Mouse (Mus musculus) MN1 (cell line): ENCODE results near the gene Adtrp.

Experiments
- DNase-seq: peaks from one replicate; pipeline ENCODE4 v3.0.0-alpha.2; 2016; ENCODE audit warnings: low spot score

The Adtrp gene

DNA sequence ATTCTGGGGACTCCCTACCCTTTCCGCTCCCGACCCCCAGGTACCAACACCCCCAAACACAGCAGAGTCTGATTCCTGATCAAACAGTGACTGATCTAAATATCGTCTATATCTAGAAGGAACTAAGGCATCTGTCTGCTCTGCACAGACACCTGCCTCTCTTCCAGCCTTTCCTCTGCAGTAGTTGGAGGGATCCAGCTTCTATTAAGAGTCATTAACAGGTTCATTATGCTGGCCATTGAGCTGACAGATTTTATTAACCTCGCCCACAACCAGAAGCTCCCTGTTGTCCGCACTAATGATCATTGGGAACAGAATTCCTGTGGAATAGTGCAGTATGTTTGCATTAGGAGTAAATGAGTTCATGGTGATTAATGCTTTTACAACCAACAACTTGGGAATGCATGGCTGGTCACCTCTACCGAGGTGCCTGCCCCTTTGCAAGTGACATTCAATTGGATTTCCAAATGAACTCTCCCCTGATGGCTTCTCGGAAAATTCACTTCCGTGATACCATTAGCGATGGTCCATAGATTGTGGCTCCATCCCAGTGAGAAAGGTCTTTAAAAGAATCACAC is 67.8 kb downstream of the Adtrp start:
- no peak for DNase-seq

DNA sequence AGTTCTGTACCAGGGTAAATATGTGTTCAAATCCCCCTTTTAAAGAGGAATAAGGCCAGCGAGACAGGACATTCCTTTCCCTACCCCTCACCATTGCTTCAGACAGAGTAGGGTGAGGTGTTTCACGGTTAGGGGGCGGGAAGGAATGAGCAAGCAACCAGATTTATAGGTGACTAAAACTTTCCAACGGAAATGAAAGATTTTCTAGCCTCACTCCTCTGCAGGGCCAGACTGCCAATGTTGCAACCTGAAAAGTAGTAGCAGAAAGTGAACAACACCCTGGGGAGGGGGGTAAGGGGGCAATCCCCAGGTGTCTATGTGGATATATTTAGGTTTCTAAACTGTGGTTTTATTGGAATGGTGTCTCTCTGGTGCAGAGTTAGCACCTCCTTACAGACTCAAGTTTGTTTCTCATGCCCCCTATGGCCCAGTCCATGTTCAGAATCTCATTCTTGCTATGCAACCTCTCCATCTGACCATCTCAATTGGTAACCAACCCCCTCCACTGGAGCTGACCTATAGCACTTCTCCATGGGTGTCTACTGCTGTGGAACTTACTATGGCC is 73.6 kb downstream of the Adtrp start:
- no peak for DNase-seq

DNA sequence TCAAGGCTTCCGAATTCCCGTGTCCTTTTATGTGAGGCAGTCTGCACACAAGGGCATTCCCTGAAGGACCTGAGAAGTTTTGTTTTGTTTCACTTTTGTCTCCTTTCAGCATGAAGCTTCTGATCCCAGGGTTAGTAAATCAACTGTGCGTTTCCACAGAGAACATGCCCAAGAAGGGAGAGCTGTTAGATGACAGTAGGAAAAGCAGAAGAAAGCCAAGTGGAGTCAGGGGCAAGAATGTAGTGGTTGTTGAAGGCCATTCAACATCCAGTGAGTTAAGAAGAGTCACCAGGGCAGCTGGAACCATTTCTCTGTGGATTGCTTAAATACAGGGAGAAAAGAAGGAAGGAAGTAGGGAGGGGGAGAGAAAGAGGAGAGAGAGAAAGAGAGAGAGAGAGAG is 76.4 kb downstream of the Adtrp start:
- DNase-seq = no peak

DNA sequence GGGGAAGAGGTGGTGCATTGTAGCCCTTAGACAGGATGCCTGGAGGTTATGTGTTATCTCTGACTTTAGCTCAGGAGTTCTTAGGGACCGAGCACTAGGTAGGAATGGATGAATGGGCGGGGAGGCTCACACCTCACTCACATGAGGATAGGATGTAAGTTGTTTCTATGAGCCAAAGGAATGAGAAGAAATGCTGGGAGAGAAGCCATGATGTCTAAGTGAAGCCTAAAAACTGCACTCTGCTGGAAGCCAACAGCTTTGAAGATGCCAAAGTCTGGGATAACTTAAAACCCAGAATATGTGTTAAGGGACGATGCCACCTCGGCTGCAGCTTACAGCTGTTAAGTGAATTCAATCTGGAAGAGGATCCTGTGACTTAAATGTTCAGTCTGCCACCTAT is 79.5 kb downstream of the Adtrp start:
- DNase-seq = no peak

DNA sequence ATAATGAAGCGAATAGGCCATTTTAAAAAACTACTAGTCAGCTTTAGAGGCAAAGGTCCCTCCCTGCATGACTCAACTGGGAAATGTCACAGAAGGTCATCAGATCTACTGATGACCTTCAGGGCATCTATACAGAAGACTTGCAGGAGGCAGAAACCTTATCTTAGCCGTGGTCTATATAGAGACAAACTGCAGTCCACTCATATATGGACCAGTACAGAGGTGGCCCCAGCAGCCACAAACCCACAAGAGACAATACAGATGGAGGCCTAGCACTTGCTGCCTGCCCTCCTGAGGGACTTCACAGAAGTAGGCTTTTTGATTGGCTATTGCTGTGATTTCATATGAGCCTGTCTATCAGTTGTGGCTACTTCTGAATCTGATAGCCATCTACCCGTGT is 85.5 kb downstream of the Adtrp start:
- no peak for DNase-seq

DNA sequence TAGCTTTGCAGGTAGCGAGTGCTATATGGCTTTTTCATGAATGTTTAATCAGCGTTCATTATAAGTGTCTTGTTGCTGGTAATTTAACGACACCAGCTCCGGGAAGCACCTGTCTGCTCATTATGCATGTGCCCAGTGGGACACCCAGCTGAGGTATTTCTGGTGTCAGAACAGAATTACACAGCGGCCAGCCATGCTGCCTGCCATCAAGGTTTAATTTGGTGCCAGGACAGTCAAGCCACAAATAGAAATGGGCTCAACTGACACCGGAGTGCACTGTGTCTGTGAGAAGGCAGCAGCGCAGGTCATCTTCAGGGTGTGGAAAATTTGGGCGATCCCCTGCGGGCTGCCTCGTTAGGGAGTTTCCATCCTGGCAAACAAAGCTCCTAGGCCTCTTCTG is 87.0 kb downstream of the Adtrp start:
- DNase-seq = no peak

DNA sequence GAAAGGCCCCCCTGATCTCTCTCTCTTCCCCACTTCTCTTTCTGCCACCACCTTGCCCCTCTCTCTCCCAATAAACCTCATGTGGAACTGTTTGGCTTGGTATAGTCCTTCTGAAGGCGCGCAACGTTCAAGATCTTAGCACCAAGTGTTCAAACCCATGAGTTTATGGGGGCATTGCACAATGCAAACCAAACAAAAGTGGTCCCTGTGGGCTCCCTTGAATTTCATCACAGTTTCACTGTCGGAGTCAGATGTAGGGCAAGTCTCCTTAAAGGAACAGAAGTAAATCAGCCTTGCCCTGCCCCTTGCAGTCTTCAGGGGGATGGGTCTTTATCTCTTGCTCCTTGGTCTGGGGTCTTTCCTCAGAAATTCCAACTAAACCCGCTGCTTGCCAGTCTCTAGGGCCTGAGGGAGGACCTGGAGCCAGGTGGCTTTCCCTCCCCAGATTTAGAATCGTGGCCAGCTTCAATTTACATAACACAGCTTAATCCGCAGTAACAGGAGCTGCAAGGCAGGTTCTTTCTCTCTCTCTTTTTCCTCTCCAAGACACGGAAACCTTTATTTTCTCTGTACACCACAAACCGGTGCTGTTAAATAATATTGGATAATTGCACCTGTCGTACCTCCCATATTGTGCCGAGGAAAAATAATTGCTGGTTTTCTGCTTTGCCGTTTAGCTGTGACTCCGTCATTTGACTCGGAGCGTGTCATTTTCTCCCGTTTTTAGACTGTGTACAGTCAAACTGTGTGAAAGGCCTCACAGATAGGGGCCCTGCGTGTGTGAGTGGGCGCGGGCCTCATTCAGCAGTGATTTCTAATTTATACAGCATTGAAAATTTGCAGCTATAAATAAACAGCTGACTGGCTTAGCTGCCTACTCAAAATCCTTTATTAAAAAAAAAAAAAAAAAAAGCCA is 88.7 kb downstream of the Adtrp start:
- DNase-seq = no peak

DNA sequence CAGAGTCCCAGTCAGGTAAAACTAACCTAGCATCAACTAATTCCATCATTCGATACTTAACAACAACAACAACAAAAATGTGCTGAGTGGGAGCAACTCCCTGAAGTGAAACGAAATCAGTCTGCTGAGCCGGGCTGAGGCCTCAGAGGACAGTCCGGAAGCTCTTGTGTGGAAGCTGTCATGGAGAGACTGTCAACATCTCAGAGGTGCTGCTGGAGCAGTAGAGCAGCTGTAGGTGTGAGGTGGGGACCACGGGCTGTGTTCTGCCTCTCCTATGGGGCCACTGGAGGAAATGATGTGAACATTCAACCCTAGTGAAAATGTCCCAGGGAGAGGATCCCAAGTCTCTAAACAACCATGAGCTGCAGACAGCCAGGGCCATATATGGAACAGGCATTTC is 94.4 kb downstream of the Adtrp start:
- DNase-seq = no peak

DNA sequence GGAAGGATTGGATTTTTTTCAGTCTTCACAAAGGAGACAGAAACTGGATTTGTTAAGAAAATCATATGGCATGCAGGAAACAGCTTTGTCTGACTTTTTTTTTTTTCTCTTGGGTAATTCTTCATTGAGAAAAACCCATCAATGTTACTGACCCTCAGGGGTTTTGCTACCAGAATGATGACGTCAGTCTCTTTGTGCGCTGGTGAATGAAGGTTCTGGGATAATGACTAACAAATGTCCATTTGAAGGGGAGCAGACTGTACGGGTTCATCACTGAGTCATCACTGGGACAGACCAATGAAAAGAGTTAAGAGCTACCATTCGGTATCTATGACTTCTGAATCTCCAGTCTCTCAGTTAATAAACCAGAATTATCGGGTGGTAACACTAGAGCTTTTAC is 97.0 kb downstream of the Adtrp start:
- peak; percentile 17 for DNase-seq

DNA sequence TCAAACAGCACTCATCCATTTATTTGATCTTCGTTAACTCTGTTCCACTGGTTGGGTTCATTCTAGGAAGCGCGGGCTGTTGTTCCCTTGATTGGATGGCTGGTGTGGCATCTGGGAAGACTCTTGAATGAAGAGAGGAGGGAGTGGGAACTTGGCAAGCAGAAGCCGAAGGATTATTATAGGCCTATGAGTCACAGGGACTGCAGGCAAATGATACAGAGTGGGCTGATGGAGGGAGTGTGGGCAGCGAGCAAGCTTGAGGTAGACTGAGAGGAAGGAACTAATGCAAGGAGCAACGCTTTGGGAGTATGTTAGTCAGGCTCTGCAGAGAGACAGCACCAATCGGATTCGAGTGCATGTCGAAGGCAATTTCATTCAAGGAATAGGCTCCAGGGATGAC is 98.6 kb downstream of the Adtrp start:
- peak; percentile 72 for DNase-seq

DNA sequence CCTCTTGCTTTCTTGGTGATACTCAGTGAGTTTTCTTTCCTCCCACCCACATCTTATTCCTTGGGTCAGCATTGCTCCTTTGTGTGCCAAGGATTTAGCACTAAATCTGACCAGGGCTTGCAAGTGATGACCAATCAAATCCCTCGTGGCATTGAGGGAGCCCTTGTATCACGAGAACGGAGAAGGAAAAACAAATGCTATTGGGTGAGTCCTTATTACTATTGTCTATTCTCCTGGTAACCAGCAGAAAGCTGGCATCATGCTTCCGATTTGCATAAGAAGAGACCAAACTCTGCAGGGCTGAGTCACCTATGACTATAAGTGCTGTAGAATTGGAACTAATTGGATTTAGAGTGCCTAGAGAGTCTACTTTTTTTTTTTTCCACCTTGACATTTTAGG is 99.8 kb downstream of the Adtrp start:
- peak; percentile 75 for DNase-seq

DNA sequence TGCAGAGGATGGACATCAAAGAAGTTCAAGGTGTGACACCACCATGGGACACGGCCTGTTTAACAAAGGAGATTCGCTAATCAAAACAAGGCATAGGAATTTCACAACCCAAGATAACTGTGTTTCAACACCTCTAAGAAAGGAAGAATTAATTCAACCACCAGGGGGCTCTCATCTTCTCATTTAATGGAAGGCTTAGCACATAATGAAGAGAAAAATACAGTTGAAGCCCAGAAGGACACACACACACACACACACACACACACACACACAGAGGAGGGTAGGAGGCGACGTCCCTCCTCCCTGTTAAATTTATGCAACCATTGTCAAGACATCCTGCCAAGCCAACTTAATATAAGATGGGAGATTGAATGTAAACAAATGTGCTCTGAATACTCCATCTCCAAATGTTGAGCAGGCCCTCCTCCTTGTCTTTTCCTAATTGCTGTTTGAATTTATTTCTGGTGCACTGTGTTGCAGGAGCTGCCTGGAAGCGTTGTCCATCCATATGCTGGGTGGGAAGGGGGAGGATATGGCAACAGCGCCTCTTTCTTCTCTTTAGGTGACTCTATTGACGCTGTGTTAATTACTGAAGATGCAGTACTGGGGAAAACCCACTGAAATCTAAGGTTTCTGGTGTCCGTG is 100.4 kb downstream of the Adtrp start:
- peak; percentile 64 for DNase-seq

DNA sequence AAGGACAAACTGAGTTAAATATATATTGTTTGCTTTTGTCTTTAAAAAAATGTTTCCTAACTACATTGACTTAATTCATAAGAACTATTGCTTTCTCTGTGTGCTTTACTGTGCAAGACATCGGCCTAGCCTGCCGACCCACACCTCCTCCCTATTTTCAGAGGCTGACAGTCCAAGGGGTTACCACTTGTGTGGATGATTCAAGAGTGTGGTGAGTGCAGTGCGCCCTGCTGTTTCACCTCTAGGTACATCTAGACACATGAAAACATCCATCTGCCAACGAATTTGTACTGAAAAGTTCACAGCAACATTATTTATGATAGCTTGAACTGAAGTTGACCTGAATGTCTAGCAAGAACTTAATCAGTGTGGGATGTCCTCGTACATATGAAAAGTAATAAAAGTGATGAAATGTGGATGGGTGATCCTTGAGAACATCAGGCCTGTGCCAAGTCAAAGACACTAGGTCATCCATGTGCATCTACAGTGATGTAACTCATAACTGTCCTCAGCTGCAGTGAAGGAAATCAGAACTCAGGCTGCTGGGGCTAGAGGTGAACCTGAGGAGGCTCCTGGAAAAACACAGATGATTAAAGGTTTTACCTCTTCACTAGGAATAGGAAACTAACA is 106.9 kb downstream of the Adtrp start:
- DNase-seq = no peak

DNA sequence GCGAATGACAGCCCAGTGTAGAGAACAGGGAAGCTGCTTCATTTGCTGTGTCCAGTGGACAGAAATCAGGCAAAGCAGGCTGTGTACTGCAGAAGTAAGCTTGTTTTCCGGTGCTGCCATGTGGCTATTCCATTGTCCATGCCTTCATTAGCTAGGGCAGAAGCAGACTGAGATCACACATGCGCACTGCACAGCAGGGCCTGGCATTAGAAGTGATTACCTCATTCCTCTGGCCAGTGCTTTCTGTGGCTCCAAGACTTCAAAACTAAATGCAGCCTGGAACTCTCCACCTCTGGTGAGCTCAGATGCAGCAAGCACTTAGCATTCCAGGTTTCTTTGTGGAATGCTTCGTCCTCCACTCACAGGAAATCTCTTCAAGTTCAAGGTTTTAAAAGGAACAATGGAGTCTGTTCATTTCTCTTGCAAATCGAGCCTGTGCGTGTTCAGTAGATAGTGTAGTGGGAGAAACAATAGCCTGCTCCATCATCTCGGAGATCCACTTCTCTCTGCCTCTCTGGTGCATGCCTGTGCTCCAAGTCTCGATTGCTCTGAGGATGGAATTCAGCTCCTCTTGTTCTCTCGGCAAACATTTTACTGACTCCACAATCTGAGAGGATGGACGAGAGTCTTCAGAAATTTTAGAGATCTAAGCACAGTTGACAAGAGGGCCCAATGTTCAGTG is 109.7 kb downstream of the Adtrp start:
- DNase-seq = peak; percentile 36

DNA sequence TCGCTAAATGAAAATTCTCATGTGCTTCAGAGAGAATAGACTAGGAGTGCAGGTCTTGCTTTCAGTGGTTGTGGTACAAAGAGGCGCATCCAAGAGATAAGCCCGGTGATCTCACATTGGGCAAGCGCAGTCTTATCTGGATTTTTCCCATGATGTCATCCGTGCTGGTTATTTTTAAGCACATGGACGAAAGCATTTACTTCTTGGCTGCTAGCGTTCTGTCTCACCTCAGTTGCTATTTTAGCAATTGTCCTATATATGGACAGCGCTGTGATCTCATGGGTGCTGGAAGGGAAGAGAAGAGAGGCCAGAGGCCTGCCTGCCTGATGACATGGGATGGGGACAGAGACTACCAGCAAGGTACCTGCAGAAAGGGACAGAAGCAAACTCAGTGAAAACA is 117.8 kb downstream of the Adtrp start:
- no peak for DNase-seq

DNA sequence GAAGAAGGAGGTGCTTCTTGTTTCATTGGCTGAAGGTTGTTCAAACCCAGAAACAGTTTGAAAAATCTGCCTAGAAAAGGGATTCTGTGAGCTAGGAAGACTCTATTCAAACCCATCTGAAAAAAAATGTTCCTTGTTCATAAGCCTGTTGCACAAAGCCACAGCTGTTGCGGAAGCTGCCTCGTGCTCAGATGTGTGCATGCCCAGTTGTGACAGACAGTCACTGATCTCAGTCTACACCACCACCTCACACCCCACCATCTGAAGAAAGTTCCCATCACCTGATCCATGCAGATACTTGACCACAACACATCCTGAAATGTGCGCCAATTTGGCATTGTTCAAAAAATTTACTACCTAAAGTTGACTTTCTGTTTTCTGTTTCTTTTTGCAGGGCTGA is 119.7 kb downstream of the Adtrp start:
- no peak for DNase-seq

DNA sequence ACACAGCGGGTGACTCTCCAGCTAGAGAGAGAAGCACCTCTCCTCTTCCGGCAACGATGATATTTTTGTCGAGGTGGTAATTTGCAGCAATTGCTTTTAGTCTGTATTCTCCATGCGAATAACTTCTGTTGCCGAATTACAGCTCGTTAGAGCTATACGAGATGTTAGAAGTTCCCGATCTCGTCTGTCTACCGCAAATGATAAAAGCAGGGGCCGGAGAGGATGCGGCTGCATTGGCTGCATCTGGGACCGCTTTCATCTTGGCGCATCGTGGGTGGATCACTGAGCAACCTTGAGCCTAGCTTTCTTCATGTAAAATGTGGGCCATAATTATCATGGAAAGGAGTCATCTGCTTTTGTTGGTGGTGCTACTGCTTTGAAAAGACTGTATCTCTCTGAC is 128.2 kb downstream of the Adtrp start:
- DNase-seq = no peak

DNA sequence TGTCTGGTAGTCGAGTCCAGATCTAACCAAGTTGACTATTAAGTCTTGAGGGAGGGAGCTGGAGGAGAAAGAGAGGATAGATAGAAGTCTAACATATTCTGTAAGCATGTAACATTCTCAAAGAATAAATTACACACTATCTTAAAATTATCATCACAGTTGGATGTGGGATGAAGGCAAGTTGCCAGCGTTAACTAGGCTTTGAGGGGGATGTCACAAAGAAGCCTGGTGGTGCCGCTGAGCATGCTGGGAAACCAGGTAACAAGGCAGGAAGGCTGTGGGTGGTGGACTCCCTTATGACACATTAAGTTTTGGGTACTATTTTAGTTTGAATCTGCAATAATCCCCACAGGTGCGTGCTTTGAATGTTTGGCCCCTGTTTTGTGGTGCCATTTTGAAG is 129.4 kb downstream of the Adtrp start:
- no peak for DNase-seq
